Mouse (Mus musculus): ENCODE measurements at regions not wholly inside any gene's neighbourhood (a gene's known extent, or its start where the extent isn't known, plus 50 kb on each side); places are given as distances from the start of the nearest gene placed in this dataset.

DNA sequence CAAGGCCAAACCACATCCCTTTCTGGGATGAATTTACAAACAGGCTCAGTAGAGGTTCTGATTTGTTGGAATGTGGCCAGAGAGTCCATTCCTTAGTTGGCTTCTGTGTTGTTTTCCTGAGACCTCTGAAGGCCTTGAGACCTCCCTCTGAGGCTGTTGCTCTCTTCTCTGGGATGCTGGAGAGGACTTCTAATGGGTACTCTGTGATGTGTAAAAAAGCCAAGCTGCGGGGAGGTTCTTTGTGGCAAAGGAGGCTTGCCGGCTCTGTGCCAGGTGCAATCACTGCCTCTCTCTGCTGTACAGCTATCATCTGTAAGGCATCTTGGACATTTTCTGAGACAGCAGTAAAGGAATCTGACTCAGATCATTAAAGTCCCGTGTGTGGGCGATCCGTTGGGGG, 192.3 kb downstream of the Gm5447 start:
- DNase-seq (ENCODE audit: low spot score in 2 of 2), result no peak

DNA sequence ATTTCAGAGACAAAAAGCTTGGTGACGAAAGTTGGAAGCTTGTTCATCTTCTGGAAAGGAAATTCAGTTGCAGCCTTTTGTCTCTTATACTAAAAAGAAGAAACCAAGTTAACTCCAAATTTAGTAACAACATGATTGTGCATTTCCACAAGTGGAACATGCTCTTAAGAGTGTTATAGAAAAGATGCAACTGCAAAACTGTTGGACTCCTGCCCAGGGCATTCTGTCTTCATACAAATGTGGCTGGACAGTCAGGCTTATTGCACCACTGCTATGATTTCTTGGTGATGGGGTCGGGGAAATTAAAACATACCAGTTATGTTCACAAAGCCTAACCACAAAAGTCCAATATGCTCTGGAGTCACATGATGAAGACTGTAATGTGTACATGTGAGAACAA, 194.8 kb downstream of the Gm5447 start:
- DNase-seq (ENCODE audit: low spot score in 2 of 2), result no peak

DNA sequence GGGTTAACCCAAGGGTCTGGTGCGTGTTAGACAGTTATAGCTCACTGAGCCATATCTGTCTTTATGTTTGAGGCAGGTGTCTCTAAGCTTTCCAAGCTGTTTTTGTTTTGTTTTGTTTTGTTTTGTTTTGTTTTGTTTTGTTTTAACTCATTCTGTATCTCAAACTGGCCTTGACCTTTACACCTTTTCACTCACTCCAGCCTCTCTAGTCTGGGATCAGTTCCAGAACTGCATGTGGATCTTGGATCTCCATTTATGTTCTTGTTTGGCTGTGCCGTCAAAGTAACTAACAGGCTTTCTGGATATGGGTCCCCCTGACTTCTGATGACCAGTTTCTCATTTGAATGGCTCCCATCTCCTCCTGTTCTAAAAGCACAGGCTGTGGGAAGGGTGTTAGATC, 197.7 kb downstream of the Gm5447 start:
- no peak for DNase-seq (ENCODE audit: low spot score in 2 of 2)

DNA sequence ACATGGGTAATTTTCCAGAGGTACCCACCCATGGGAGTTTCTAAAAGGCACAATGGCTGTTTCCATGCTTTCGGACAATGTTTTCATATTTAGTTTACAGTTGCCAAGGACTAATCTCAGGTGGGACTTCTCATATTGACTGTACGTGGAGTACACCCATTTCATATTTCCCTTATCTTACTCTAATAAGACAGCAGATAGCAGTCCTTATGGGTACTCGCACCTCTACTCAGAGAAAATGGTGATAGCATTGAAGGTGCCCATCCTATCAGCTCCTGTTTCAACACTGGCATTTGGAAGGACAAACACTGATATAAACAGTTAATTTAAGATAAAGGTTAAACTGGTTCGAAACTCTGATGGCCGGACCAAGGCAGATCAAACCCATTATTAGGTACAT, 198.6 kb downstream of the Gm5447 start:
- no peak for DNase-seq (ENCODE audit: low spot score in 2 of 2)

DNA sequence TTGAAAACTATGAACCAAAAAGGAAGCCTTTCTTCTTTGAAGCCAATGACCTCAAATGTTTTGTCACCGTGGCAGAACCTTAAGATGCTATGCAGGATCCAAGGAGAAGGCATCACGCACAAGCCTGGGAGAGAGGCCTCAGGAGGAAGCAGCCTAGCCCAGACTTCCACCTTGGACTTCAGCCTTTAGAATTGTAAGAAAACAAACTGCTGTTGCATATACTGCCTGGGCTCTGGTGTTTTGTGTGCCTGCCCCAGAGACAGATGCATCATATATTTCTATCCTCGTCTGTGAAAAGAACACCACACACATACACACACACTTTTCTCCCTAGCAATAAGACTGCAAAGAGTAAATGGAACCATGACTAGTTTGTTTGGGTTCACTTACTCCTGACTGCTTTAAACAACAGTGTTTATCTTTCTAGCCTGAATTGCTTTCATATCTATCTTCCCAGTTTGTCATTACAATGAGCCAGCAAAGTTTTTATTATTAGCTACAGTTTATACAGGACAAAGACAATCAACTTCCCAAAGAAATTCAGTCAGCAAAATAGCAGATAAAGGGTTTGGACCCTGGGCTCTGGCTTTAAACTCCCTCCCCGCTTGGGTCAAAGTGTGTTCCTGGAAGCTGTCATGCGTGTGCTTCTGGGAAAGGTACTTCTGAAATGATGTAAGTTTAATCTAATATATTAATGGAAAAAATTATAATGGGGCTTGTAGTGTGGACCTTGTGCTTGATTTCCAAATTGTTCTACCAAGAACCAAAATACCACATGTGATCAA, 204.2 kb downstream of the Gm5447 start:
- DNase-seq (ENCODE audit: low spot score in 2 of 2), result no peak

DNA sequence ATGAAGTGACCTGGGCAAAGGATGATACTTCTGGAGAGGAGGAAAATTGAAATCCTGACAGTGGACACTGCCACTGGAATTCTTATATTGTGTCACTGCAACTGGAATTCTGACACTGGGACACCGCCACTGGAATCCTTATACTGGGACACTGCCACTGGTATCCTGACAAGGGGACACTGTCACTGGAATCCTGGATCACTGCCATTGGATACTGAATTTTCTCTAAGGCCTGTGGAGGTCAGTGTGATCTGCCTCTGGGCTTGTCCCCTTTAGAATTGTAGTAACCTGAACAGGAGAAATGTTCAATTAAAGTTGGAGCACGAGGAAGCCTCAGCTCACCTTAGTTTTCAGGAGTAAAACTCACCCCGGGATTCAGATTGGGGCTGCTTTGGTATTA, 205.0 kb downstream of the Gm5447 start:
- no peak for DNase-seq (ENCODE audit: low spot score in 2 of 2)

DNA sequence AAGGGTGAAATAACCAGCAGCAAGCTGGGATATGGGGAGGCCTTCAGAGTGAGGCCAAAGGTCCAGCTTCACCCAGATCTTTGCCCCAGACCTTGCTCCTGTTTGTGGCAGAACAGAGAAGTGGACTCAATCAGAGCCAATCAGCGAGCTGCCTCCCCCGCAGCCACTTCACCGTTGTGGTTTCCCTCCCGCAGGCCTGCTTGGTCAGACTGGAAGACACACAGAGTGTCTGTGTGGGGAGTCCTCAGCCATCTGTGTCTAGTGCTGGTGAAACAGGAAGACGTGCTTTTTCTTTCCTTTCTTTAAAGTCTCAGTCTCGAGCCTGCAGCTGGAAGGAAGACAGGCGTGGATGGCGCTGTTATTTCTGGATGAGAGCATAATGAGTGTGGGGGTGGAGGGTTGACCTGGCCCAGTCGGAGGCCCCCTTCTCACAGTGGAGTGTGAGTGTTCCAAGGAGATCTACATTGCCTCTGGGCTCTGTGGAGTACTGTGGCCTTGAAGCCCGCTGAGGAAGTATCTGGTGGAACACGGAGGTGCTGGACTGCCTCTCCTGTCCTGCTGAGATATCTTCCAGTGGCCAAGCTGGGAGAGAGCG, 205.5 kb downstream of the Gm5447 start:
- peak; percentile 15 to 31 for DNase-seq (ENCODE audit: low spot score in 2 of 2)

DNA sequence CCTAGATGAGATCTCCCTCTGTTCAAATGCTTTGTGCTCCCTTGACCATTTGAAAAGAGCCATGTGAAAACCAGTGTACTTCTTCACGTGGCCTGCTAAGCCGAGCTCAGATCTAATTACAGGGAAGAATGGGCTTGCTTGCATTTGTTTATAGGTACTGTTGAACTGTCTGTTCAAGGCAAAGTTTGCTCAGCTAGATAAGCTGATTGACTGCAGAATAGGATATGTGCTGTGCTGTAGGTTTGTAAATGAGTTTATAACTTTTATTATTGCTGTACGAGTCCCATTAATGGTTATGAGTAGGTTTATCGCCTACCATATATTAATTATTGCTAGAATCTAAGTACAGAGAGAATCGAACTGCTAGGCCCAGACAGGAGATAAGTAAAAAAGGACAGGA, 207.5 kb downstream of the Gm5447 start:
- no peak for DNase-seq (ENCODE audit: low spot score in 2 of 2)

DNA sequence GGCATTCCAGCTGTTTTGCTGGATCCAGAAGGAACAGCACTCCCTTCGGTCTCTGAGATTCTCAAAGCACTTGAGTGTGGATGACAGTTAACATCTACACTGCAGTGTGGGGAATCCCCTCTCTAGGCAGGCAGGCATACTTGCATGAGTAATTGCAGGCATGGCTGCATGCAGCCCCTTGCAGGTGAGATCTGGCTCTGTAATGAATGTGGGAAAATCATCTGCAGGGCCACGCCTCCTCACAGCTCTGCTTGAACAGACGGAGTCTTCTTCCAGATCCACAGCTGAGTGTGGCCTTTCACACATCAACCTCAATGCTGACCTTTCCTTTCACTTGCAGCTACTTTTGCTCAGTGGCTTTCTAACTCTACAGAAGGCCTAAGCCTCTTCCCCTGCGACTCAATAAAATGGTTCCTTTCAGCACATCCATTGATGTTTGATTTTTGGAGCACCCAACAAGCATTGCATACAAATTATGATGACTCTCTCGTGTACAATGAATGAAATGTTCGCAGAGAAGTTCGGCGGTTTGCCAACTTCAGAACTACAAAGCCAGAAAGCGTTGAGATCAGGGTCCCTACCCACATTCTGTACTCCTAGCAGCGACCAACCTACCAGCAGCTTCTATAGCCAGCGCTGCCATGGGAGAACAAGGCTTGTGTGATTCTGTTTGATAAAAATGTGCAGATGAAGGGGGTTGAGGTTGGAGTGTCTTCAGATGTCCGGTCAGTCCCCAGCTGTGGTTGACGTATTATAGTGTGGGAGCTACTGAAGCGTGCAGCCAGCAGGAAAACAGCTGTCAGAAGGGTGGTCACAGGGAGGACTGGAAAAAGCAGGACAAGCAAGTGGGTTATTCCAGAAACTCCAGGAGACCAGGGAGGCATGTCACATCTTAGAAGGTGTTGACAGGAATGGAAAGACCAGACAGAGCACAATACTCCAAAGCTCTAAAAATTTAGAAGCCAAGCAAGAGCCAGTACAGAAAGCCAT, 211.1 kb downstream of the Gm5447 start:
- DNase-seq (ENCODE audit: low spot score in 2 of 2), result no peak

DNA sequence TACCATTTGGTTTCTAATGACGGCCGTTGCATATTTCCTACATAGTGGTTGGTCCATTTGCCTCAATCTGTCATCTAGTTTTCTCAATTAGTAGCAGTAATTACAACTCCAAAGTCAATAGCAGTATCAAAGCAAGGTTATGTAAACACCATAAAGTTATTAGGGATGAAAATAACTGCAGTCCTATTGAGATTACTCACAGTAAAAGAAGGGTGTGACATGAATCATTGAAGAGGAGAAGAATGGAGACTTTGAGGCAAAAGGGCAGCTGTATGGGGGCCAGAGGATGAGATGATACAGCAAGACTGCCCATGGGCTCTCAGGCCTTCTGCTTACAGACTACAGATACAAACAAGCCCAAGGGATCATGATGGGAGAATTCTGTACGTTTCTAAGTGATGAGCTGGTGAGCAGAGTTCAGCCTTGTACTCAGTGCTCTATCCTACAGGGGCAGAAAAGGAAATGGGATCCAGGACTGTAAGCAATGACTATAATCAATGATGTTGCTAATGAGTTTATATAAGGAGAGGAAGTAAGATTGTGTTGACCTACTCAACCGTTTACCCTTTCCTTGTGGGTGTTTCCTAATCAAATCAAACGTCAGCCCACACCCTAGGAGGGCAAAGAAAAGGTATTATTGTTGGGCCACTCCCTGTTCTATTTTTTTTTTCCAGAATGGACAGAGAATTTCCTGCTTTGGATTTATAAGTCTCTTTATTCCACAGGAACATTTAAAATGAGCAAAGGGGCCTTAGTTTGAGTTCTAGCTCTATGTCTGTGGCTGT, 213.0 kb downstream of the Gm5447 start:
- DNase-seq (ENCODE audit: low spot score in 2 of 2), result no peak

DNA sequence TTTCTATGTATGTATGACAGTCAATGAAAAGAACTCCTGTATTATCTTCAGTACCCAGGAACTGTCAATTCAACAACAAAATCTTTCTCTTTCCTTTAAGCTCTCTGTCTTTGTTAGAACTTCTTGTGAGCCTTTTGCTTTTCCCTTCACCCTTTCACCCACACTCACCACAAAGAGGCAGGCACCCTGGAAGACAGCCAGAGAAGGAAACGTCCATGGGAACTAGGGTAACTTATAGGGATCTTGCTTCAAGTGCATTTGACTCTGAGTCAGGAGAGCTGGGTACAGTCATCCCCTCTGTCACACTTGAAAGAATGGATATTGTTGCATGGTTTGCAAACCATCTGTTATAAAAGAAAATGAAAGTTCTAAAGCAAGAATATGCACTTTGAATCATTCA, 215.1 kb downstream of the Gm5447 start:
- DNase-seq (ENCODE audit: low spot score in 2 of 2), result no peak

DNA sequence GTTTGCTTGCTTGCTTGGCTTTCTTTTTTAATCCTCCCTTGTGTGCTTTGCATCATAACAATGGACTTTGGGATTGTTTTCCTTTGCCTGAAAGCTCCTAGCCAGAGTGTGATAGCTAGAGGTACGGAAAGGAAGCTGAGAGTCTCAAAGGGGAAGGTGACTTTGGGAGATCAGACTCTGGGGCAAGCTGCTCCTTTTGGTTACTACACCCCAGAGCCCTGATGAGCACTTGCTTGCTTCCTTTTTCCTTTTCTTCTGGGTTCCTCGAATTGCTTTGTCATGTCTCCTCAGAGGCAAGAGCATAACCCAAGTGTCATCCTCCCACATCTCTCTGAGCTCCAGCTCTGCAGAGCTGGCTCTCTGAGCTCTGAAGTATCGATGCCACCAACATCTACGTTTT, 216.0 kb downstream of the Gm5447 start:
- DNase-seq (ENCODE audit: low spot score in 2 of 2), result no peak

DNA sequence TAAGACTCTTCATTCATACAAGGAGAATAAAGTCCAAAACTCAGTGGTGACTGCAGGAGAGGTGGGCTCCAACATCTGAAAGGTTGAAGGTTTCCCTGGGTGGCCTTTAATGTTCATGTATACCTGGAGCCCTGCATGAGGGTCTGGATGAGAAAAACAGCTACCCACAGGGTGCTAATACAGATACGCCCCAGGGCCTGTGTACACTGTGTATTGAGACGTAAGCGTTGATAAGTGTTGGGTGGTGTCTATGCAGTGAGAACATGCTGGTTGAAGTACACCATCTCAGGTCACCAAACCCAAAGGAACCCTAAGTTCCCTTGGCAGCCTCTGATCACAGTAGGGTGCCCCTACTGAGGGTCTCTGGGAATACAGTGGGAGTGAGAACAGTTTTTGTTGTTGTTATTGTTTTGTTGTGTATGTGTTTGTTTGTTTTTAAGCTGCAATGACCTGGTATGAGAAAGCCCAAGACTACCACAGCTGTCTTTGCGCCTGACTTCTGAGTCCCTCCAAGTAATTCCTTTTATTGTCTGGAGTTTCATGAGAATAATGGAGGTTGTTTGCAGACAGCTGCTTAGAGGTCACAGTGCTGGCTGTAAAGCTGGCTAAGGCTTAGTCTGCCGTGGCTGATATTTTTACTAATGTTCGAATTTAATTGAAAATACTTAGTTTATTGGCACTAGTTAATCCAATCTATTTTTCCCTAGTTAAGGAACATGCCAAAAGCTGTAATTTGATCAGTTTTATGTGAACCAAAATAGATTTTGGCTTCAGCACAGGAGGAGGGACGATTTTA, 217.5 kb downstream of the Gm5447 start:
- no peak for DNase-seq (ENCODE audit: low spot score in 2 of 2)

DNA sequence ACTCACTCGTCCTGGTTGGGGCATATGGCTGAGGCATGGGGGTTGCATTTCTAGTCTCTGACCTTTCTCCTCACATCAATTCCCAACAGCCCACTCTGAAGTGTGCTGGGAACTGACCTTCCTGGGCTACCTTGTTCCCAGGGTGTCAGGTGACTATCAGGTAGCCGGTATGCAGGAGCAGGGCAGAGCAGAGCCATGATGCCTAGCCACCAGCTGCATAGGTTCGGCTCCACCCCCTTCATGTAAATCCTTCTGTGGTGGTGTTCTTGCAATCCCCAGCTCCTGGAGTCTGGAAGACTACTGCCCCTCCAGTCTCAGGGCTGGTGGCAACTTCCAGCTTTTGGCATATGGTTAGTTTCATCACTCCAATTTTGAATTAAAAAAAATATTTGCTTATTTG, 221.0 kb downstream of the Gm5447 start:
- DNase-seq (ENCODE audit: low spot score in 2 of 2), result no peak

DNA sequence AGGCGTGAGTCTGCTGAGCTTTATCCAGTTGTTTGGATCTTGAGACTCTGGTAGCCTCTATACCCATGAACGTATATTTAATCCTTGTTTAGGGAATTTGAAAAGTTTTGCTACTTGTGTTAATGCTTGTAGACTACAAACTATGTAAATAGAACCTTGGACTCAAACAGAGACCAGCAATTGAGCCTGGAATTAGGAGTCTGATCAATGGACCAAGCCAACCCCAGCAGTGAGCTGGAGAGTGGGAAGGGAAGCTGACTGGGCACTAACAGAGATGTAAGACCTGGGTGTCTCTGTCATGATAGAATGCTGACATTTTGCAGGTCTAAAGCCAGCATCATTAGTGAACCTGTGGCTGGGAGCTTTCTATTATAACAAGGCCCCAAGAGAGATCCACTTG, 222.5 kb downstream of the Gm5447 start:
- no peak for DNase-seq (ENCODE audit: low spot score in 2 of 2)

DNA sequence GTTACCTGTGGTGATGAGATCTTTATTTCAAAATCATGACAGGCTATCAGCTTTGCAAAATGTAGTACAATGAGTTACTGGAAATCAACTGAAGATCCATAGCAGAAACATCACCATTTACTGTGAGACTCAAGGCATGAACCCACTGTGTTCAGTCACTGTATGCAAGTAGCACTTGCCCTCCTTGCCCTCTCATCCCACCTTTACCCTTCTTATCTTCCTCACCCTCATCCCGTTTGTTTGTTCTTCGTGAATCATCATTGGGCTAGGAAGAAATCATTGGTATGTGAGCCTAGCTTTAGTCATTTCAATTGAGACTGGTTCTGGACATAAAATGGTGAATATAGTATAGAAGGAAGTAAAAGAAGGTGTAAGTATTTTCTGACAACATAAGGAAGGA, 223.6 kb downstream of the Gm5447 start:
- no peak for DNase-seq (ENCODE audit: low spot score in 2 of 2)

DNA sequence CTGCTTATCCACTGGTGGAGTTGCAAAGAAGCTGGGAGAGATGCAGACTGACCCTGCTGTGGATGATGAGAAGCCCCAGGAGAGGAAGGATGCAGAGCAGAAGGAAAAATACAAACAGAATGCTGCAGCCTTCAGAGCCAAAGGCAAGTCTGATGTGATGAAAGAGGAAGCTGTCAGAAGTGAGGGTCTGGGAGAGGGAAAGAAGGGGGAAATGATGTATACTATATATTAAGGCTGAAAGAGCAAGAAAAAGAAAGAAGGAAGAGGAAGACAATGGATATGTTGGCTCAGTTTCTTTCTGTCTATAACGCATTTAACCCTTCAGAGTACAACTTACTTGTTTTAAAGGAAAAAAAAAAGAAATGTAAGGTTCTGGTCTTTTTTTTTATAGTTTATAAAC, 225.4 kb downstream of the Gm5447 start:
- no peak for DNase-seq (ENCODE audit: low spot score in 2 of 2)

DNA sequence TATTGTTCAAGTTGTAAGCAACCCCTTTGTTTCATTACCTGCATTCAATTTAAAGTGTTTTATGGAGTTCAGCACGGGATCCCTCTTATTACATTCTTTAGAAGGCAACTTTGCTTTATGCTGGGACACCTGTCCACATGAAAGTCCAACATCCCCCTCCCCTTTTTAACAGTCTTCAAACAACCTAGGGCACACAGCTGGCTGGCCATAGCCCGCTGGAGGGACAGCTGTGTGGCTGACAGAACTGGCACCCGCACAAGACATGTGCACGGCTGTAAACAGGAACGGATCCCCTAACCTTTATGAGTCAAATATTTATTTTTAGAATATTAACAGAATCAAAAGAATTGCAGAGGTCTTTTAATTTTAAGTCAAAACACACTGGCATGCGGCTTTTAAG, 230.1 kb downstream of the Gm5447 start:
- DNase-seq (ENCODE audit: low spot score in 2 of 2), result no peak

DNA sequence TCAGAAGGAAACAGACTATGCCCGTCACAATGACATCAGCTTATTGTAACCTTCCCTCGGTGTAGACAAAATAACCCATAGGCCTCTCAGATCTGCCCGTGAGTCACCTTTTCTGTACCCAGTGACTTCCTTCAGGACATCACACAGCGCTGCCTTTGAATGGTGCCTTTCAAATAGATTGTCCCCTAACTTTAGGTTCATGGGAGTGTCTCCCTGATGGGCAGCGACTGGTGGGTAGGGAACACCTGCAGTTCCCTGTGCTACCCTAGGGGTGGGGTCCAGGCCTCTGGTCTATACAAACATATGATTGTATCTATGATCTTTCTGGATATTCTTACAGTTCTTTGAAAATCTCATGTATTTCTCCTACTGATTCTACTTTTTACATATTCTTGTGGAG, 232.4 kb downstream of the Gm5447 start:
- DNase-seq (ENCODE audit: low spot score in 2 of 2), result no peak

DNA sequence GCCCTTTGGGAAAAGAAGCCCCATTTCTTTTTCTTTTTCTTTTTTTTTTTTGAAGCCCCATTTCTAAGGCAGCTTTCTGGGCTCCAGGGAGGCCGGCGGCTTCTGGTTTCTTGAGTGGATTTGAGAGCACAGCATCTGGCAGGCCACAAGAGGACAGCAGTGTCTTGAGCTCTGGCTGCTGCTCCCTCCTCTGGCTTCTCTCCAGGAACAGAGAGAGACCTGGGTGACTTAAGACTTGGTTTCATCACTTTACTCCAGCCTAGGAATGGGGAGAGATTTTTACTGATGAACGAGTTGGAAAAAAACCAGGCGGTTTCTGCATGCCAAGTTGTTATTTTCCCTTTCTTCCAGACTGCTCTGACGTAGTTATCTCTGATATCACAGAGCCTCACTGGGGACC, 233.7 kb downstream of the Gm5447 start:
- peak in 1 of 2 experiments; percentile 2 for DNase-seq (ENCODE audit: low spot score in 2 of 2)

DNA sequence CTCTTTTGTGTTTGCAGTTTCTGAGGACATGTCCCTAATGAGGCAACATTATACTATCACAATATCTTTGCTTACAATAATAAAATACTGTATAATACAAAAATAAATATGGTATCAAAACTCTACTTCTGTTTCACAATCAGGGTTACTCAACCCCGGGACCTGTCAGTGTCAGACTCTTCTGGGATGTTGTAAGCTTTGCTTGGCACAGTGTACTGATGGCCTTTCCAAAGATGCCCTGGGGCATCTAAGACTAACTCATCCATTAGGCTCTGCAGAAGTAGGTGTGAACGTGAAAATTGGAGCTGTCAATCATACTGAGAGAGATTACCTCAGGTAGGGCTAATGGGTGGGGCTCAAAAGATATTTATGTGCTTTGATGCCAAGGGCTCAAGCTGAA, 249.0 kb downstream of the Gm5447 start:
- DNase-seq (ENCODE audit: low spot score in 2 of 2), result no peak

Data from right cerebral cortex, postnatal 36 days (tissue).